Mouse (Mus musculus) hindbrain, postnatal 0 days (tissue): Measurements from ENCODE around the gene Iqce. TPM values are rescaled to one million over a fixed set of nuclear protein-coding genes. Genes with fewer than 3 reads are reported as not detected.

Source experiments
- ATAC-seq: fragments of 200-750 bp; cut with Nextera tagmentation; 2 replicates; pipeline ENCODE4 v1.8.0; 2017; ENCODE audit warnings: mild to moderate bottlenecking, moderate TSS enrichment, moderate library complexity
- DNase-seq: peaks from one replicate; pipeline ENCODE4 v3.0.0-alpha.2; 2015; ENCODE audit warnings: low spot score
- H3K27ac ChIP-seq: fragments of 300-500 bp; sonication (generic); 2 replicates; pipeline ENCODE4 v1.5.1; 2014; ENCODE audit warnings: mild to moderate bottlenecking
- H3K27me3 ChIP-seq: fragments of 300-500 bp; sonication (generic); 2 replicates; pipeline ENCODE4 v1.6.1; 2014; ENCODE audit warnings: low read length, mixed read lengths; ENCODE audit not compliant: insufficient read depth
- H3K36me3 ChIP-seq: fragments of 300-500 bp; sonication (generic); 2 replicates; pipeline ENCODE4 v1.6.1; 2014; ENCODE audit warnings: low read length, mixed read lengths; ENCODE audit not compliant: insufficient read depth
- H3K4me1 ChIP-seq: fragments of 300-500 bp; sonication (generic); 2 replicates; pipeline ENCODE4 v1.6.1; 2014; ENCODE audit warnings: antibody characterized with exemption, low read length, mixed read lengths; ENCODE audit not compliant: insufficient read depth
- H3K4me2 ChIP-seq: fragments of 300-500 bp; sonication (generic); 2 replicates; pipeline ENCODE4 v1.6.1; 2014; ENCODE audit warnings: low read depth, mild to moderate bottlenecking, low read length, moderate library complexity, mixed read lengths
- H3K4me3 ChIP-seq: fragments of 300-500 bp; sonication (generic); 2 replicates; pipeline ENCODE4 v1.5.1; 2014; ENCODE audit warnings: low read length
- H3K9ac ChIP-seq: fragments of 300-500 bp; sonication (generic); replicated peaks from 2 replicates; pipeline ENCODE4 v1.6.1; 2014; ENCODE audit warnings: mild to moderate bottlenecking, low read length, moderate library complexity, mixed read lengths
- H3K9me3 ChIP-seq: fragments of 300-500 bp; sonication (generic); 2 replicates; pipeline ENCODE4 v1.6.1; 2016; ENCODE audit warnings: low read length, mixed read lengths
- CTCF ChIP-seq: IDR thresholded peaks from 2 replicates; pipeline ENCODE4 v1.5.1; 2016; ENCODE audit warnings: antibody characterized with exemption, control low read depth, low read depth
- WGBS: fragments of 180-500 bp; shearing (Covaris S2); extraction: QIAGEN DNeasy Blood & Tissue Kit; methylation state at CpG from one replicate; pipeline ENCODE4 v1.1.7; 2014; 5-methylcytosine and 5-hydroxymethylcytosine counted together
- polyA plus RNA-seq: library from polyadenylated mRNA; unstranded; fragments of >200 nt; fragmentation: Nextera tagmentation; extraction: Ambion mirVana; gene quantifications from 2 replicates; pipeline ENCODE4 v1.2.1, GENCODE M21; 2015
- total RNA-seq: library from RNA; depleted of rRNA; stranded (reverse); fragments of >200 nt; gene quantifications from 2 replicates; pipeline ENCODE4 v1.2.3, GENCODE M21; 2014

Gene Iqce
- total and polyA plus RNA-seq, 2 experiments from 2014 or later: 22.1 to 43.1 TPM

GRCm38 (mm10) chr5:140642076-140642475, 60.1 kb downstream of the Iqce start:
- Histone ChIP-seq H3K4me3 (no peak overlapping the region), H3K36me3 (no peaks in the 10 kb centered on the region; the same call in 1 of the 2 replicates), H3K4me1 (peaks cover 45% of the 10 kb centered on the region), H3K27ac (peak overlapping the region; percentile 51; the same call in 1 of the 2 replicates), H3K9ac (no peak overlapping the region), H3K4me2 (no peak overlapping the region), H3K9me3 (no peaks in the 10 kb centered on the region), H3K27me3 (no peaks in the 10 kb centered on the region)
- WGBS: 54% methylated on average over 3 of the region's 3 CpGs
- no peak for TF ChIP-seq CTCF
- DNase-seq (no peak), ATAC-seq (no peak)

GRCm38 (mm10) chr5:140641254-140641928, 60.8 kb downstream of the Iqce start:
- Histone ChIP-seq H3K4me1 (peaks cover 48% of the 10 kb centered on the region), H3K36me3 (no peaks in the 10 kb centered on the region; the same call in 1 of the 2 replicates), H3K9ac (0 out of 2 replicates have a peak overlapping the region, but pooled peaks have one; percentile 9), H3K27ac (peak overlapping the region; percentile 51; the same call in 1 of the 2 replicates), H3K27me3 (no peaks in the 10 kb centered on the region), H3K4me2 (peak overlapping the region; percentile 16; the same call in 1 of the 2 replicates), H3K9me3 (no peaks in the 10 kb centered on the region), H3K4me3 (no peak overlapping the region)
- TF ChIP-seq CTCF: no peak
- DNase-seq: no peak
- peak; percentile 13; the same call in 1 of the 2 replicates for ATAC-seq
- 47% methylated on average over 10 of the region's 10 CpGs for WGBS

- Histone ChIP-seq H3K9me3 (no peaks in the 10 kb centered on the region), H3K27me3 (no peaks in the 10 kb centered on the region), H3K36me3 (peaks cover 3% of the 10 kb centered on the region; the same call in 1 of the 2 replicates), H3K4me3 (no peak overlapping the region), H3K4me2 (0 out of 2 replicates have a peak overlapping the region, but pooled peaks have one; percentile 16), H3K4me1 (peaks cover 43% of the 10 kb centered on the region), H3K9ac (0 out of 2 replicates have a peak overlapping the region, but pooled peaks have one; percentile 9), H3K27ac (peak overlapping the region; percentile 51; the same call in 1 of the 2 replicates)
- 53% methylated on average over 2 of the region's 2 CpGs for WGBS
- no peak for ATAC-seq
- DNase-seq: no peak
- TF ChIP-seq CTCF: peak; percentile 52
Measured at GRCm38 (mm10) chr5:140640812-140641211, 61.4 kb downstream of the Iqce start.

- H3K4me2 ChIP-seq: no peak overlapping the region
- no peaks in the 10 kb centered on the region for H3K9me3 ChIP-seq
- H3K36me3 ChIP-seq: peaks cover 12% of the 10 kb centered on the region
- no peak for TF ChIP-seq CTCF
- no peak for ATAC-seq
- no peak for DNase-seq
- 58% methylated on average over 14 of the region's 14 CpGs for WGBS
- H3K27ac ChIP-seq: no peak overlapping the region
- no peaks in the 10 kb centered on the region for H3K27me3 ChIP-seq
- H3K9ac ChIP-seq: no peak overlapping the region
- no peak overlapping the region for H3K4me3 ChIP-seq
- H3K4me1 ChIP-seq: peaks cover 36% of the 10 kb centered on the region
Measured at GRCm38 (mm10) chr5:140639871-140640270, 62.3 kb downstream of the Iqce start.

DNA sequence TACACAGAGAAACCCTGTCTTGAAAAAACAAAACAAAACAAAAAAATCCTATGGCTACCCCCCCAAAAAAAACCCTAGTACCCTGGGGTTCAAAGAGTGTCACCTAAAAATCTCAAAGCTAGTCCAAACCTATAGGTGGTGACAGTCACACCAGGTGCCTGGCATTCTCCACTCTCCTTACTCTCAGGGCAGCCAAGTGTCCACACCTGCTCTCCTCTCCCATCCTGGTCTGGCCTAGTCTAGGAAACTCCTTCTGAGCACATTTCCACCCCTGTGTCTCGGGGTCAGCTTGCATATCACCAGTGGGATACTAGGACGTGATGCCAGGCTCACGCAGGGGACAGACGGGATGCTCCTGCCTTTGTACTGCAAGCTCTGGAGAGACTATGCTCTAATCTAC, 62.9 kb downstream of the Iqce start:
- no peaks in the 10 kb centered on the region for H3K9me3 ChIP-seq
- H3K27ac ChIP-seq: no peak overlapping the region
- ATAC-seq (no peak), DNase-seq (no peak)
- no peak overlapping the region for H3K4me3 ChIP-seq
- peaks cover 17% of the 10 kb centered on the region for H3K36me3 ChIP-seq
- no peak overlapping the region for H3K9ac ChIP-seq
- H3K4me1 ChIP-seq: peaks cover 30% of the 10 kb centered on the region
- no peak for TF ChIP-seq CTCF
- H3K27me3 ChIP-seq: no peaks in the 10 kb centered on the region
- 73% methylated on average over 4 of the region's 4 CpGs for WGBS
- H3K4me2 ChIP-seq: no peak overlapping the region

- Histone ChIP-seq H3K27me3 (no peaks in the 10 kb centered on the region), H3K27ac (no peak overlapping the region), H3K9me3 (no peaks in the 10 kb centered on the region), H3K36me3 (peaks cover 24% of the 10 kb centered on the region), H3K9ac (no peak overlapping the region), H3K4me3 (no peak overlapping the region), H3K4me2 (no peak overlapping the region), H3K4me1 (peaks cover 30% of the 10 kb centered on the region)
- ATAC-seq (no peak), DNase-seq (no peak)
- WGBS: 88% methylated on average over 6 of the region's 6 CpGs
- no peak for TF ChIP-seq CTCF
Measured at GRCm38 (mm10) chr5:140638484-140638883, 63.7 kb downstream of the Iqce start.

DNA sequence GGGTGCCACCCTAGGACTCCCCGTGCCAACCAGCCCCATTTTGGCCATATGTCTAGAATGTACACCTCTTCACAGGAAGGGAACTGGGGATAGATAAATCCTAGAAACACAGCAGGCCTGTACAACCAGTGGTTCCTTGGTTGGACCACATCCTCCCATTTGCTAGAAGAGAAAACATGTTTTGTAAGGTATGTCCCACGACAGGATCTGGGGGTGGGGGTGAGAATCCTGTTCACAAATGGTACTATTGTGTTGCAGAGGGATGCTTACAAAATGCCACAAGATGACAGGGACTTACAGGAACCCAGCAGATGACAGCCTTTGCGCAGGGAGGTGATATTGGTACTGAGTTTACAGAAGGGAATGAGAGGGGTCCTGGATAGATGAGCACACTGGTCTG, 64.2 kb downstream of the Iqce start:
- no peak overlapping the region for H3K4me2 ChIP-seq
- 78% methylated on average over 3 of the region's 3 CpGs for WGBS
- no peaks in the 10 kb centered on the region for H3K27me3 ChIP-seq
- no peak overlapping the region for H3K27ac ChIP-seq
- no peak for DNase-seq
- no peaks in the 10 kb centered on the region for H3K9me3 ChIP-seq
- no peak overlapping the region for H3K4me3 ChIP-seq
- peaks cover 29% of the 10 kb centered on the region for H3K36me3 ChIP-seq
- H3K9ac ChIP-seq: no peak overlapping the region
- TF ChIP-seq CTCF: no peak
- ATAC-seq: no peak
- H3K4me1 ChIP-seq: peaks cover 30% of the 10 kb centered on the region
